Mouse (Mus musculus) testis, adult 2 months (tissue): ENCODE measurements around the gene Olfr1211.

Experiments used
- CTCF ChIP-seq: fragments of 200-500 bp; IDR thresholded peaks from 2 replicates; pipeline ENCODE4 v1.5.1; 2012; ENCODE audit warnings: low read depth, mild to moderate bottlenecking, inconsistent platforms, low read length, moderate library complexity; ENCODE audit not compliant: control insufficient read depth, insufficient read depth, insufficient replicate concordance
- POLR2A ChIP-seq: fragments of 200-500 bp; IDR thresholded peaks from 2 replicates; pipeline ENCODE4 v1.6.1; 2012; ENCODE audit warnings: low read depth, mild to moderate bottlenecking, inconsistent platforms, low read length, moderate library complexity; ENCODE audit not compliant: control insufficient read depth

- no peak for TF ChIP-seq CTCF
- TF ChIP-seq POLR2A = no peak
Measured at GRCm38 (mm10) chr2:88902211-88902610, 35.7 kb downstream of the Olfr1211 start, which contains the start of gene Olfr1208.
